Mouse (Mus musculus): ENCODE measurements at regions not wholly inside any gene's neighbourhood (a gene's known extent, or its start where the extent isn't known, plus 50 kb on each side); places are given as distances from the start of the nearest gene placed in this dataset.

- peak; percentile 56 to 63 for DNase-seq
These were observed 184.2 kb upstream of the Gm5148 start for GRCm38 (mm10) chr3:37908456-37908855.

GRCm38 (mm10) chr3:37907432-37908088, 183.3 kb upstream of the Gm5148 start:
- peak; percentile 89 to 94 for DNase-seq

- DNase-seq: peak; percentile 67 to 77
These were observed 182.5 kb upstream of the Gm5148 start for GRCm38 (mm10) chr3:37906806-37907251.

DNA sequence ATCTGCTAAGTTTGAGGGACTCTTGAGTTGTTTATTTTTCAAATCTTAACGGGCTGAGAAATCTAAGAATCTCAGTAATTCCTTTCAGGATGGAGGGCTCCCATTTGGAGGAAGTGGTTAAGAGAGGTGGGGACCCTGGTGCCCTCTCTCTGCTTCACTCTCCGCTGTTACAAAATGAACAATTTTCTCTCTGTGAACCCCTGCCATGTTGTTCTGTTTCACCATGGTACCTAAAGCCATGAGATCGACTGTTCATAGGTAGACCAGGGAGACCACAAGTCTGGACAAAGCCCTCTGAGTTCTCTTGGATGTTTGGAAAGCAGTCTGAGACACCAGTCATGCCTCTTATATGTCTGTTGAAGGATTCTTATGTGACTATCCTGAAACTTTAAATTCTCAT, 179.9 kb upstream of the Gm5148 start:
- DNase-seq: no peak

GRCm38 (mm10) chr3:37903482-37903881, 179.2 kb upstream of the Gm5148 start:
- DNase-seq: no peak

DNA sequence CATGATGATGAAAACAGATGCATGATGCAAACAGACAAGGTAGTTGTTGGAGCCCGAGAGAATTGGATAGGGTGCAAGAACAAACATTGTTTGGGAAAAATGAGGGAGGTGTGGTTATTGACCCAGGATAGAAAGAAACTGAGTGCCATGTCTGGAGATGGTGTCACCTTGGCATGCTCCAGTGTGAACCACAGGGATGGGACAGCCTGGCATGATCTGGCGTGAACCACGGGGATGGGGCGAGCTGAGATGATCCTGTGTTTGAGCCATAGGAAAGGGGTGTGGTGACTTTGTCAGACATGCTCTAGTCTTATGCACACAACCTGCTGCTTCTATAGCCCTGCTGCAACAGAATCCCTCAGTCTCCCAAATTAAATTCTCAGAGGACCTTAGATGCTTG, 178.7 kb upstream of the Gm5148 start:
- no peak for DNase-seq

DNA sequence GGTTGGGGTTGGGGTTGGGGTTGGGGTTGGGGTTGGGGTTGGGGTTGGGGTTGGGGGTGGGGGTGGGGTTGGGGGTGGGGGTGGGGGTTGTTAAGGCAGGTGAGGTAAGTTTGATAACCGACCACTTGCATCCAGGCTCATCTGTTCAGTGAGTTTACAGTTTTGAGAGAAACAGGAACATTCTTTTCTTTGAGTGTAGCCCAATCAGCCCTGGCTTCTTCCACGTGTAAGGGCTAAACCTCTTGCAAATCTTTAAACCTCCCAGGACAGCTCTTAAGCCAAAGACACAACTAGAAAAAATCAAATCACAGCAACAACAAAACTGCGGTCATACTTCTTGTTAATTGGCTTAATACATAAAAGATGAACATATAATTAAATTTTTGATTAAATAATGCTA, 173.1 kb upstream of the Gm5148 start:
- DNase-seq: no peak

GRCm38 (mm10) chr3:37896821-37897311, 172.6 kb upstream of the Gm5148 start:
- DNase-seq: peak; percentile 58 to 63

GRCm38 (mm10) chr3:37894599-37894998, 170.3 kb upstream of the Gm5148 start:
- DNase-seq: no peak

- DNase-seq: no peak
These were observed 165.9 kb upstream of the Gm5148 start for GRCm38 (mm10) chr3:37890202-37890601.

DNA sequence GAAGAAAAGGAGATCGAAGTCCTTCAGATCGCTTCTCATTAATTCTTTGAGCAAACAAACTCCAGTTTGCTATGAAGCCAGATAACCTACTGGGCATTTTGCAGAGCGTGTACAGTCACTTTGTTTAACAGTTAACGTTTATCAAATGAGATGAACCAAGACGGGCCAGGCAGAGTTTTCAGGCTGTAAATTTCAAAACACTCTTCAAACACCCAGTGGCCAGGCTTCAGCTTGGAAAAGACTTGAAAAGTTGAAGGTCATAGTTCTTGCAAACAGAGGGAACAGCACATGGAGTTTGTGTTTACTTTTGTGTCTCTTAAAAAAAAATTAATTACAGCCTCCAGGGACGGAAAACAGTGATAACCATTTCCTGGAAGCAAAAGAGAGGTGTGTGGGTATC, 164.2 kb upstream of the Gm5148 start:
- peak in 1 of 2 experiments; percentile 34 for DNase-seq

- no peak for DNase-seq
These were observed 163.4 kb upstream of the Gm5148 start for GRCm38 (mm10) chr3:37887711-37888110.

GRCm38 (mm10) chr3:37886705-37887454, 162.6 kb upstream of the Gm5148 start:
- DNase-seq: no peak

GRCm38 (mm10) chr3:37885776-37886175, 161.5 kb upstream of the Gm5148 start:
- DNase-seq: no peak

GRCm38 (mm10) chr3:37882417-37882816, 158.1 kb upstream of the Gm5148 start:
- peak in 1 of 2 experiments; percentile 19 for DNase-seq

DNA sequence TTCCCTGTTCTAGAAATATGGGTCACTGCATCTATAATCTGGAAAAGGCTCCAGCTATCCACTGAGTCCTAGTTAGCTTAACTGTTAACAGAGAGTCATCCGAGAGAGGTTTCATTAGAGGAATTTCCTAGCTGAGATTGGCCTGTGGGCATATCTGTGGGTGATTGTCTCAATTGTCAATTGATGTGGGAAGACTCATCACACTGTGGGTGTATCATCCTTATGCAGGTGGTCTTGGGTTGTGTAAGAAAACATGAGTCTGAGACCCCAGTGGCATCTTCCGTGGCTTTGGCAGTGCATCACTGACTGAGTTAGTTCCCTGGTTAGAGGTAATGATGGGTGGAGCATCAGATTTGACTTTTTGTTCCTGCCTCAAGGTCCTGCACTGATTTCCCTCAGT, 156.7 kb upstream of the Gm5148 start:
- DNase-seq: no peak

DNA sequence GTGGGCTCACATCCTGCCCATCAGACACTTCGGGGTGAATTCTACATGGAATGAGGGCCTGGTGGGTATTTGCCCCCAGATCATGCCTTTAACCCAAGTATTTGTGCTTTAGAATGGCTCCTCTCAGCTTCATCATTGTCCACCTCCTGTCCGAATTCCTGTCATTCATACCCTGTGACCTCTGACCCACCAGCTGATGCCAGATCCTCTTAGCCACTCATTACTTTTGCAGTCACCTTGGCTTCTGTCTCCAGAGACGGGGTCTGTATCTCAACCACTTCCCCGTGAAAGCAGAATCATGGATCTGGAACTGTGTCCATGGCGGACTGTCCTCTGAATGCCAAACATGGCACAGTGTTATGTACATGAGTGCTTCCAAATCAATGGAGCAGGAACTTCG, 154.8 kb upstream of the Gm5148 start:
- DNase-seq: peak in 1 of 2 experiments; percentile 19

DNA sequence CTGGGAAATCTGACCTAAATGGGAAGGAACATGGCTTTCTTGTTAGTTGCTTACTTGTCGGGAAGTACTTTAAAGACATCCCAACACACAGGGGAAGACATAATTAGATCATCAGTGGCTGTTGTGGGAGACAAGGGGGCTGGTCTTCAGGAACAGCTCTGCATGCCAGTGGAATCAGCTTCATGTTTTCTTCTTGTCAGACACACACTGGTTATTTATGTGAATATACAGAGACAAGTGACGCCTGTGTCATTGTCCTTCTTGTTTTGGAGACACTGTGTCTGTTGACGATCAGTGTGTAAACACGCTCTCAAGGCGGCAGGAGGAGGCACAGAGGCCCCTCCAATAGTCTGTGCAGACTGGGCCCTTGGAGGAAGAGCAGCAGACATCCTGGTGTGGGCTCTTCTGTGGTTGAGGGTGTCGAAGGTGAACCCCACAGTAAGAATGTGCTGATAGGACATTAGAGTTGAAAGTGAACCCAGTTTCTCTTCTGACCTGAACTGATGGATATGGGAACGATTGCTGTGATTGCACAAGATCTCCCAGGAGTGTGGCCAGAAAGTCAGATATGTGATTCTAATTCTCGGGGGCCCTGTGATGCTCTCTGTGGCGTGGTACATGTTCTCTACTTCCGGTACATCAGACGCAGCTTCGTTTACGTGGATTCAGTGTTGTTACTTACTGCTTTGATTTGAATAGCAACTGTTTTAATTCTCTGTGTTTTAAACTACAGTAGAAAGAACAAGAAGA, 151.9 kb upstream of the Gm5148 start:
- DNase-seq: peak in 1 of 2 experiments; percentile 36

GRCm38 (mm10) chr3:37875331-37876015, 151.2 kb upstream of the Gm5148 start:
- DNase-seq: peak; percentile 40 to 68

- DNase-seq: peak; percentile 19 to 30
These were observed 150.6 kb upstream of the Gm5148 start for GRCm38 (mm10) chr3:37874864-37875263.

DNA sequence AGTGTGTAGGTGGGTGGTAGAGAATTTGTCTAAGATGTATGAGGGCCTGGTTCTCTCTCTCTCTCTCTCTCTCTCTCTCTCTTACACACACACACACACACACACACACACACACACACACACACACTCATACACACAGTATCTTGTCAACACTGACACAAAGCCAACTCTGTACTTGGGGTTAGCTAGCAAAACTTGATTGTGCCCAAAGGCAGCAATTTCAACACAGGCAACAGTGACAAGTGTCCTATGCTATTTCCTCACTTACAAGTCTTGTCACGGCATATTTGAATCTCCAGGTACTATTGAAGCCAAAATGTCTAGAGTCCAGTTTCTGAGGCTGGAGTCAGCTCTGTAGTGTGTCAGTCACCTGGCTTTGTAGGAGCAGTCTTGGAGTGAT, 150.1 kb upstream of the Gm5148 start:
- no peak for DNase-seq

DNA sequence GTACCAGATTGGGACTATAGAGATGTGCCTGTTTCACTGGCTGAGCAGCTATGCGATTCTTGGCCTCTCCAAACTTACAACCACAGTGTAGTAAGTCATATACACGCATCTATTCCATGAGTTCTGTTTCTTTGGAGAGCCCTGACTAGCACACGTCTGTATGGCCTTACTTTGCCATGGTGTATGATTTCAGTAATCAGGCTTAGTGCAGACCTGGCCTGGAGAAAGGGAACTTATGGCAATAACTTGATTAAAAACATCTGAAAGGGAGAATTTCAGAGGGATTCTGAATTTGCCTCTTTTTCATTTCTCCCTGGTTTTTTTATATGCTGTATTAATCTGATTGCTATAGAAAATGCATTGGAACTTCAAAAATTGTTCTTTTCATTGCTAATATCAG, 148.0 kb upstream of the Gm5148 start:
- DNase-seq: no peak

- no peak for DNase-seq
These were observed 146.8 kb upstream of the Gm5148 start for GRCm38 (mm10) chr3:37871076-37871475.
